Mouse (Mus musculus): Measurements from ENCODE around the gene Slc24a1. TPM values are rescaled to one million over a fixed set of nuclear protein-coding genes. Genes with fewer than 3 reads are reported as not detected.

The Slc24a1 gene
- polyA plus RNA-seq, 1 experiment from 2014 or later: 0.05 TPM

DNA sequence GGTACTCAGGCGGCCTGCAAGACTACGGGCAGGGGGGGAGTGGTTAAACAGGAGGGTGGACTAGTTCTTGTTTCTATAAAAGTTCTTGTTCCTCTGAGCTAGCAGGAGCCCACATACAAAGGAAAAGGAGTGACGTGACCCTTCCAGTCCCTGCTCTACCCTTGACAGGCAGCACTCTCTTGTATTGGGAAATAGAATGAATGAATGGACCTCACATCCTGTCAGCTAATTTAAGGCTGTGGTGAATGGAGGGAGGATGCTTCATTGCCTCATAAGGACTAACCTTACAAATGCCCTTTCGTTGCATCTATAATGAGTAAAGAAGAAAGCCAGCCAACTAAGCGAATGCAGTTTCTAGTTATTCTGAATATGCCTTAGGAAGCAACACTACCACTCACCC lies 25.6 kb downstream of the Slc24a1 start:
- Histone ChIP-seq H3K4me2 (ENCODE audit: low read length) (no peak overlapping the region), H3K27ac (replicated peaks in 1 of 2; ENCODE audit: control insufficient read depth in 1 of 2, insufficient read depth in 1 of 2, low read depth in 2 of 2, low read length in 2 of 2) (peak overlapping the region; percentile 58 to 89), H3K9ac (ENCODE audit: low read length) (no peak overlapping the region), H3K4me1 (ENCODE audit: control insufficient read depth in 2 of 2, insufficient read depth in 2 of 2, low read length in 2 of 2) (peaks cover 15 to 19% of the 10 kb centered on the region in 2 experiments), H3K9me3 (ENCODE audit: control insufficient read depth, low read length) (no peaks in the 10 kb centered on the region), H3K27me3 (ENCODE audit: control insufficient read depth, insufficient read depth, low read length) (no peaks in the 10 kb centered on the region), H3K36me3 (ENCODE audit: control insufficient read depth, insufficient read depth, low read length) (0 out of 2 replicates have a peak, but pooled peaks cover 3% of the 10 kb centered on the region), H3K4me3 (ENCODE audit: control insufficient read depth in 1 of 2, insufficient read depth in 1 of 2, low read depth in 1 of 2, low read length in 2 of 2) (no peak overlapping the region)
- no peak for ATAC-seq (ENCODE audit: insufficient number of reproducible peaks, insufficient read depth, low FRiP score, low read depth)
- WGBS: 76% methylated on average over 5 of the region's 5 CpGs

DNA sequence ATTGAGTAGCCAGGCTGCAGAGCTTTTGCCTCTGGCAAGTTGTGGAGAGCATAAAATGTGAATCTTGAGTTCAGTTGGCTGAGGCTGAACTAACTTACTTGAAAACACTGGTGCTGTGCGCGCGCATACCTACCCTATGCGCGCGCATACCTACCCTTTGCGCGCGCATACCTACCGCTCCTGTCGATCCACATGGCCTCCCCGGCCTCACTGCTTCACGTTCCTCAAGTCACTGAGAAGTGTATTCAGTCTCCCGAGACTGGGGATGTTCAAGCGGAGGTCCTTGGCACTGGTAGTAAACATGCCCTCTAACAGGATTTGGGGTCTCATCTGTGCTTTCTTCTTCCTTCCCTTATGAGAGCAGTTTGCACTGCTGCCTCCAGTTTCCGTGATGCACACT lies 32.8 kb downstream of the Slc24a1 start:
- peak overlapping the region; percentile 61 for H3K4me2 ChIP-seq (ENCODE audit: low read length)
- peaks cover 11% of the 10 kb centered on the region for H3K36me3 ChIP-seq (ENCODE audit: control insufficient read depth, insufficient read depth, low read length)
- H3K27me3 ChIP-seq (ENCODE audit: control insufficient read depth, insufficient read depth, low read length): no peaks in the 10 kb centered on the region
- 0 out of 2 replicates have a peak, but pooled peaks cover 2% of the 10 kb centered on the region for H3K9me3 ChIP-seq (ENCODE audit: control insufficient read depth, low read length)
- H3K27ac ChIP-seq (replicated peaks in 1 of 2; ENCODE audit: control insufficient read depth in 1 of 2, insufficient read depth in 1 of 2, low read depth in 2 of 2, low read length in 2 of 2): peak overlapping the region in 1 of 2 experiments; percentile 37; a peak in 1 of 4 replicates
- H3K9ac ChIP-seq (ENCODE audit: low read length): peak overlapping the region; percentile 54
- H3K4me1 ChIP-seq (ENCODE audit: control insufficient read depth in 2 of 2, insufficient read depth in 2 of 2, low read length in 2 of 2): no peaks in the 10 kb centered on the region
- WGBS: 26% methylated on average over 16 of the region's 16 CpGs
- no peak for ATAC-seq (ENCODE audit: insufficient number of reproducible peaks, insufficient read depth, low FRiP score, low read depth)
- peak overlapping the region; percentile 32 to 56 for H3K4me3 ChIP-seq (ENCODE audit: control insufficient read depth in 1 of 2, insufficient read depth in 1 of 2, low read depth in 1 of 2, low read length in 2 of 2)

DNA sequence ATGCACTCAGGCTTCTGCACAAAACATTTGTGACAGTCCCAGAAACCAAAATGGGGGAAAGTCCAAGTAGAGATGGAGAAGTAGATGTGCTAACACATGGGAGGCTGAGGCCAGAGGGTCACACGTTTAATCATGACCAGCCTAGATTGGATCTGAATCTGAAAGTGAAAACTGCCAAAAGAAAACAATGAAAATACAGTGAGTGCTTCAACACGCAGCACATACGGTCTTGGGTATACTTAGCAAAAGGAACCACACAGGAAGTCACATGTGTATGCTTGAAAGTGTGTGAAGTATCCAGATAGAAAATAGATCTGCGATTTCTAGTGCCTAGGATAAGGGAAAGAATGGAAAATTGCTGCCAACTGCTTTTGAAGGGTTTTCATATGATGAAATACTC lies 36.8 kb downstream of the Slc24a1 start:
- Histone ChIP-seq H3K9me3 (ENCODE audit: control insufficient read depth, low read length) (0 out of 2 replicates have a peak, but pooled peaks cover 3% of the 10 kb centered on the region), H3K4me3 (ENCODE audit: control insufficient read depth in 1 of 2, insufficient read depth in 1 of 2, low read depth in 1 of 2, low read length in 2 of 2) (no peak overlapping the region), H3K27me3 (ENCODE audit: control insufficient read depth, insufficient read depth, low read length) (no peaks in the 10 kb centered on the region), H3K27ac (replicated peaks in 1 of 2; ENCODE audit: control insufficient read depth in 1 of 2, insufficient read depth in 1 of 2, low read depth in 2 of 2, low read length in 2 of 2) (no peak overlapping the region), H3K4me1 (ENCODE audit: control insufficient read depth in 2 of 2, insufficient read depth in 2 of 2, low read length in 2 of 2) (no peaks in the 10 kb centered on the region), H3K36me3 (ENCODE audit: control insufficient read depth, insufficient read depth, low read length) (peaks cover 24% of the 10 kb centered on the region), H3K4me2 (ENCODE audit: low read length) (no peak overlapping the region), H3K9ac (ENCODE audit: low read length) (no peak overlapping the region)
- WGBS: 71% methylated on average over 4 of the region's 4 CpGs
- ATAC-seq (ENCODE audit: insufficient number of reproducible peaks, insufficient read depth, low FRiP score, low read depth): no peak

DNA sequence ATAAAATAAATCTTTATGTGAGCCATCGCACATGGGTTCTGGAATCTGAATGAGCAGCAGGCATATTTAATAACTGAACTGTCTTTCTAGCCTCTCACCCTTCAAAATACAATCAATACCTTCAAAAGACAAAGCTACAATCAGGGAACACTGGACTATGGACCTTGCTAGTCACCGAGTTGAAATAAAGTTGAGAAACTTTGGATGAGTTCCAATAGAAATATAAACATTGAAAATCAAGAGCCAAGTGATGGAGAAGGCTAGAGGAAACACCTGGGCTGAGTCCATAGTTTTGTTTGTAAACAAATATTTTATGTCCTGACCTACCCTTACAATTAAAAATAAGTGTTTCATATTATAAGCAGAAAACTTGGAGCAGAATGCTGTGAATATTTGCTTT lies 37.4 kb downstream of the Slc24a1 start:
- Histone ChIP-seq H3K4me1 (ENCODE audit: control insufficient read depth in 2 of 2, insufficient read depth in 2 of 2, low read length in 2 of 2) (no peaks in the 10 kb centered on the region), H3K4me3 (ENCODE audit: control insufficient read depth in 1 of 2, insufficient read depth in 1 of 2, low read depth in 1 of 2, low read length in 2 of 2) (no peak overlapping the region), H3K4me2 (ENCODE audit: low read length) (no peak overlapping the region), H3K9ac (ENCODE audit: low read length) (no peak overlapping the region), H3K9me3 (ENCODE audit: control insufficient read depth, low read length) (0 out of 2 replicates have a peak, but pooled peaks cover 3% of the 10 kb centered on the region), H3K27ac (replicated peaks in 1 of 2; ENCODE audit: control insufficient read depth in 1 of 2, insufficient read depth in 1 of 2, low read depth in 2 of 2, low read length in 2 of 2) (no peak overlapping the region), H3K27me3 (ENCODE audit: control insufficient read depth, insufficient read depth, low read length) (no peaks in the 10 kb centered on the region), H3K36me3 (ENCODE audit: control insufficient read depth, insufficient read depth, low read length) (peaks cover 25% of the 10 kb centered on the region)
- ATAC-seq (ENCODE audit: insufficient number of reproducible peaks, insufficient read depth, low FRiP score, low read depth): no peak
- WGBS: 75% methylated on average over 2 of the region's 2 CpGs

DNA sequence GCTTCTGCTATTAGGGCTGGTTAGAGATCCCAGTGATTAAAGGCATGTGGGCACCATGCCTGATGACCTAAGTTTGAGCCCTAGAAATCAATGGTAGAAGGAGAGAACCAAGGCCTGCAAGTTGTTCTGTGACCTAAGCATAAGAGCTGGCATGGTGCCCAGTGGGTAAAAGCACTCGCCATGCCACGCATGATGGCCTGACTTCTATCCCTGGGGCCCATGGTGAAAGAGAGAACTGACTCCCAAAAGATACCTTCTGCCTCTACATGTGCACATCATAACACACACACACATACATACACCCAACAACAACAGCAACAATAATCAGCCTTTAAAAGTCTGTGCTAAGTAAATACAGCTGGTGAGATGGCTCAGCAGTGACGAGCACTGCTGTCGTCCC lies 38.0 kb downstream of the Slc24a1 start:
- Histone ChIP-seq H3K36me3 (ENCODE audit: control insufficient read depth, insufficient read depth, low read length) (peaks cover 25% of the 10 kb centered on the region), H3K9ac (ENCODE audit: low read length) (no peak overlapping the region), H3K9me3 (ENCODE audit: control insufficient read depth, low read length) (0 out of 2 replicates have a peak, but pooled peaks cover 3% of the 10 kb centered on the region), H3K4me3 (ENCODE audit: control insufficient read depth in 1 of 2, insufficient read depth in 1 of 2, low read depth in 1 of 2, low read length in 2 of 2) (no peak overlapping the region), H3K4me1 (ENCODE audit: control insufficient read depth in 2 of 2, insufficient read depth in 2 of 2, low read length in 2 of 2) (no peaks in the 10 kb centered on the region), H3K27me3 (ENCODE audit: control insufficient read depth, insufficient read depth, low read length) (no peaks in the 10 kb centered on the region), H3K27ac (replicated peaks in 1 of 2; ENCODE audit: control insufficient read depth in 1 of 2, insufficient read depth in 1 of 2, low read depth in 2 of 2, low read length in 2 of 2) (no peak overlapping the region), H3K4me2 (ENCODE audit: low read length) (no peak overlapping the region)
- no peak for ATAC-seq (ENCODE audit: insufficient number of reproducible peaks, insufficient read depth, low FRiP score, low read depth)
- 92% methylated on average over 4 of the region's 4 CpGs for WGBS

DNA sequence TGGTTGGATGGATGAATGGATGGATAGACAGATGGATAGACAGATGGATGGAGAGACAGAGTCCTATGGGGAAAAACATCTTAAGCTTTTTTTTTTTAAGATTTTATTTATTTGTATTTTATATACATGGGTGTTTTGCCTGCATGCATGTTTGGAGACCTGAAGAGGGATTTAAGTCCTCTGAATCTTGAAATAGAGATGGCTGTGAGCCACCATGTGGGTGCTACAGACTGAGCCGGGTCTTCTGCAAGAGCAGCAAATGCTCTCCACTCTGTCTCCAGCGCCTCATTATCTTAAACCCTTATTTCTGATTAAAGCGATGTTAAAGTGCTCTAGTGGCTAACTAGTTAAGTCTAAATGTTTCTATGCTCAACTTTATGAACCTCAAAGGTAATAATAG lies 44.0 kb downstream of the Slc24a1 start:
- Histone ChIP-seq H3K27ac (replicated peaks in 1 of 2; ENCODE audit: control insufficient read depth in 1 of 2, insufficient read depth in 1 of 2, low read depth in 2 of 2, low read length in 2 of 2) (no peak overlapping the region), H3K4me3 (ENCODE audit: control insufficient read depth in 1 of 2, insufficient read depth in 1 of 2, low read depth in 1 of 2, low read length in 2 of 2) (no peak overlapping the region), H3K4me2 (ENCODE audit: low read length) (no peak overlapping the region), H3K27me3 (ENCODE audit: control insufficient read depth, insufficient read depth, low read length) (no peaks in the 10 kb centered on the region), H3K4me1 (ENCODE audit: control insufficient read depth in 2 of 2, insufficient read depth in 2 of 2, low read length in 2 of 2) (no peaks in the 10 kb centered on the region), H3K36me3 (ENCODE audit: control insufficient read depth, insufficient read depth, low read length) (peaks cover 20% of the 10 kb centered on the region), H3K9me3 (ENCODE audit: control insufficient read depth, low read length) (no peaks in the 10 kb centered on the region), H3K9ac (ENCODE audit: low read length) (no peak overlapping the region)
- ATAC-seq (ENCODE audit: insufficient number of reproducible peaks, insufficient read depth, low FRiP score, low read depth): no peak
- WGBS: 72% methylated on average over 3 of the region's 3 CpGs

DNA sequence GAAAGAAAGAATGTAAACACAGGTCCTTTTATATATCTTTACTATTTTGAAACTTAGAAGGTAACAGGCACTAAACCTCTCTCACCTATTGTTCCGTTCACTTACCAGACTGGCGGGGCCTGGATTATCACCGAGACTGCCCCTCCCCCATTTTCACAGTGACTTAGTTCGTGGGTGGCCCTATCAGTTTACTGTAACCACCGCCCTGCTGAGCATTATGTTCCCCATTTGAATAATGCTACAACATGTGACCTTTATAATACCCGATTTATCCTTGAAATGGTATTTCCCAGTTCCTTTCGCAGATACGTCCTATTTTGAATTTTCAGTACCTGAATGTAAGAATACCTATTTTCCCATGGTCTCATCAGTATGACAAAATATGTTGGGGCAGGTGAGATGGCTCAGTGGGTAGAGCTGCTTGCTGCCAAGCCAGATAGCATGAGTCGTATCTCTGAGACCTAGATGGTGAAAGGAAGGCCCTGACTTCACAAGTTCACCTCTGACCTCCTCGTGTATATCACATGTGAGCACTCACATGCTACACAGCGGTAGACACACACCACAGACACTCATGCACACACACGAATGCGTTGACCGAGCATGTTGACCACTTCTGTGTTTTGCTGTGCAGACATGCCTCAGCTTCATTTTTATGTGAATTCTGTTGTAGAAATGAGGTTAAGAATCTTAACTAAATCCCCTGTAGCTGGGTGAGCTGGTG lies 46.3 kb downstream of the Slc24a1 start:
- Histone ChIP-seq H3K27me3 (ENCODE audit: control insufficient read depth, insufficient read depth, low read length) (no peaks in the 10 kb centered on the region), H3K36me3 (ENCODE audit: control insufficient read depth, insufficient read depth, low read length) (peaks cover 12% of the 10 kb centered on the region), H3K9ac (ENCODE audit: low read length) (no peak overlapping the region), H3K9me3 (ENCODE audit: control insufficient read depth, low read length) (no peaks in the 10 kb centered on the region), H3K27ac (replicated peaks in 1 of 2; ENCODE audit: control insufficient read depth in 1 of 2, insufficient read depth in 1 of 2, low read depth in 2 of 2, low read length in 2 of 2) (no peak overlapping the region), H3K4me1 (ENCODE audit: control insufficient read depth in 2 of 2, insufficient read depth in 2 of 2, low read length in 2 of 2) (no peaks in the 10 kb centered on the region), H3K4me3 (ENCODE audit: control insufficient read depth in 1 of 2, insufficient read depth in 1 of 2, low read depth in 1 of 2, low read length in 2 of 2) (no peak overlapping the region), H3K4me2 (ENCODE audit: low read length) (no peak overlapping the region)
- no peak for ATAC-seq (ENCODE audit: insufficient number of reproducible peaks, insufficient read depth, low FRiP score, low read depth)
- 85% methylated on average over 14 of the region's 14 CpGs for WGBS

DNA sequence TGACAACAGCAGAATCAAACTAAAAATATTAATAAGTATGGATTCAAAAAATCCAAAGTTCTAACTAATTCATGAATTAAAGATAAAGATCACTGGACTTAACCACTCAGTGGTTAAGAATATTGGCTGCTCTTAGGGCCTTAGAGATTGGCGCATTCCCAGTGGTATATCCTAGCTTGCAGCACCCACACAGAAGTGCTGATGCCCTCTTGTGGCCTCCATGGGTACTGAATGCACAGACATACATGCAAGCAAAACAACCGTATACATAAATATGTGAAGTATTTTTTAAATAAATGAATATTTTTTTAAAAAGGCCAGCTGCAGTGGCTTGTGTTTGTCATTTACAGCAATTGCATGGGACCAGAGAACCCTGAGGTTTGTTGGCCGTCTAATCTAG lies 48.0 kb downstream of the Slc24a1 start:
- Histone ChIP-seq H3K4me2 (ENCODE audit: low read length) (no peak overlapping the region), H3K36me3 (ENCODE audit: control insufficient read depth, insufficient read depth, low read length) (0 out of 2 replicates have a peak, but pooled peaks cover 7% of the 10 kb centered on the region), H3K9ac (ENCODE audit: low read length) (no peak overlapping the region), H3K27ac (replicated peaks in 1 of 2; ENCODE audit: control insufficient read depth in 1 of 2, insufficient read depth in 1 of 2, low read depth in 2 of 2, low read length in 2 of 2) (no peak overlapping the region), H3K9me3 (ENCODE audit: control insufficient read depth, low read length) (no peaks in the 10 kb centered on the region), H3K4me1 (ENCODE audit: control insufficient read depth in 2 of 2, insufficient read depth in 2 of 2, low read length in 2 of 2) (no peaks in the 10 kb centered on the region), H3K27me3 (ENCODE audit: control insufficient read depth, insufficient read depth, low read length) (no peaks in the 10 kb centered on the region), H3K4me3 (ENCODE audit: control insufficient read depth in 1 of 2, insufficient read depth in 1 of 2, low read depth in 1 of 2, low read length in 2 of 2) (no peak overlapping the region)
- WGBS: 69% methylated on average over 3 of the region's 3 CpGs
- no peak for ATAC-seq (ENCODE audit: insufficient number of reproducible peaks, insufficient read depth, low FRiP score, low read depth)
